Mouse (Mus musculus) intestine, postnatal 0 days (tissue): Measurements from ENCODE around the gene Cx3cr1. TPM values are rescaled to one million over a fixed set of nuclear protein-coding genes. Genes with fewer than 3 reads are reported as not detected.

Source experiments
- ATAC-seq: fragments of 200-750 bp; cut with Nextera tagmentation; 2 replicates; pipeline ENCODE4 v1.8.0; 2017; ENCODE audit warnings: mild to moderate bottlenecking, moderate TSS enrichment, moderate library complexity
- H3K27ac ChIP-seq: fragments of 300-500 bp; sonication (generic); 2 replicates; pipeline ENCODE4 v1.5.1; 2014; ENCODE audit warnings: mild to moderate bottlenecking, low read depth, low read length, moderate library complexity
- H3K27me3 ChIP-seq: fragments of 300-500 bp; sonication (generic); replicated peaks from 2 replicates; pipeline ENCODE4 v1.6.1; 2014; ENCODE audit warnings: low read length, mixed read lengths; ENCODE audit not compliant: control insufficient read depth, insufficient read depth
- H3K36me3 ChIP-seq: fragments of 300-500 bp; sonication (generic); 2 replicates; pipeline ENCODE4 v1.6.1; 2014; ENCODE audit warnings: mild to moderate bottlenecking, moderate library complexity; ENCODE audit not compliant: control insufficient read depth, insufficient read depth
- H3K4me1 ChIP-seq: fragments of 300-500 bp; sonication (generic); replicated peaks from 2 replicates; pipeline ENCODE4 v1.6.1; 2014; ENCODE audit warnings: antibody characterized with exemption, low read length, mixed read lengths; ENCODE audit not compliant: control insufficient read depth, insufficient read depth
- H3K4me2 ChIP-seq: fragments of 300-500 bp; sonication (generic); replicated peaks from 2 replicates; pipeline ENCODE4 v1.6.1; 2014; ENCODE audit warnings: low read depth, mild to moderate bottlenecking, moderate library complexity
- H3K4me3 ChIP-seq: fragments of 300-500 bp; sonication (generic); 2 replicates; pipeline ENCODE4 v1.5.1; 2014; ENCODE audit warnings: low read depth, low read length
- H3K9ac ChIP-seq: fragments of 300-500 bp; sonication (generic); 2 replicates; pipeline ENCODE4 v1.6.1; 2014; ENCODE audit warnings: mild to moderate bottlenecking, low read depth, low read length
- H3K9me3 ChIP-seq: fragments of 300-500 bp; sonication (generic); 2 replicates; pipeline ENCODE4 v1.6.1; 2016; ENCODE audit warnings: mixed run types; ENCODE audit not compliant: control insufficient read depth
- CTCF ChIP-seq: sonication (generic); IDR thresholded peaks from 2 replicates; pipeline ENCODE4 v1.5.1; 2016; ENCODE audit warnings: low read depth, mild to moderate bottlenecking, control low read depth, antibody characterized with exemption, moderate library complexity
- WGBS: fragments of 180-500 bp; shearing (Covaris S2); extraction: QIAGEN DNeasy Blood & Tissue Kit; methylation state at CpG from one replicate; pipeline ENCODE4 v1.1.7; 2014; 5-methylcytosine and 5-hydroxymethylcytosine counted together
- polyA plus RNA-seq: library from polyadenylated mRNA; unstranded; fragments of >200 nt; fragmentation: Nextera tagmentation; extraction: Ambion mirVana; gene quantifications from 2 replicates; pipeline ENCODE4 v1.2.1, GENCODE M21; 2015

The Cx3cr1 gene
- polyA plus RNA-seq, 1 experiment from 2014 or later, result 5.4 TPM

DNA sequence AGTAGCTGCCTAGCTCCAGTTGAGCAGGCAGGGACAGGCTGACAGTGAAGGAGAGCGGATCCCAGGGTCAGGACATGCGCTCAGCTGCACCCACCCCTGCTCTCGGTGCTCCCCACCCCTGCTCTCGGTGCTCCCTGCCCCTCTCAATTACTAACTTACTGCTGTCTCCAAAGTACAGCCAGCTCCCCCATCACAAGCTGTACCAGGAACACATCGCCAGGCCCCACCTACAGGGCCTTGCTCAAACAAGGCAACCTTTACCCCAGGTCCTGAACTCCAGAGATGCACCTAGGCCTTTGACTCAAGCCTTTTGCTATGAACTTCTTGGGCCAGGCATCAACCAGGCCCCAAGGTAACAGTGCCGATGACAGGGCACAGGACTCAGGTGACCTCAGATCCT, 136.0 kb downstream of the Cx3cr1 start:
- WGBS, result 64% methylated on average over 6 of the region's 6 CpGs
- Histone ChIP-seq H3K9me3 (no peaks in the 10 kb centered on the region), H3K4me2 (no peak overlapping the region), H3K27me3 (no peaks in the 10 kb centered on the region), H3K9ac (no peak overlapping the region), H3K4me3 (no peak overlapping the region), H3K27ac (0 out of 2 replicates have a peak overlapping the region, but pooled peaks have one; percentile 15), H3K36me3 (peaks cover 31% of the 10 kb centered on the region), H3K4me1 (0 out of 2 replicates have a peak, but pooled peaks cover 4% of the 10 kb centered on the region)
- ATAC-seq, result no peak
- TF ChIP-seq CTCF, result no peak

DNA sequence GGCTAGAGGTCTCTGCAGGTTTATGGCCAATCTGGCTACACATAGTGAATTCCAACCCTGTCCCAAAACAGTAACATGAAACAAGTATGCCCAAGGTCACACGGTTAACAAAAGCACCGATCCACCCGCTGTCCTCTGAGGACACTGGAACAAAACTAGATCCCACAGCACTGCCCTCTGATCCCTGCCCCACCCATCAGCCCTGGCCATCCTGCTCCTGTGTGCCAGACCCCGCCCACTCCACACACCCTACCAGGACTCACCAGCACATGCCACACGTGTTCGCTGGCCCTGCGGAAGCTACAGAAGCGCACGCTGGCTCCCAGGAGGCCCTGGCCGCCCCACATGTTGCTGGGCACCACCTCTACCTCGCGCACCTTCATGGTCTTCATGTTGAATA, 137.3 kb downstream of the Cx3cr1 start:
- peak; percentile 73 for ATAC-seq

DNA sequence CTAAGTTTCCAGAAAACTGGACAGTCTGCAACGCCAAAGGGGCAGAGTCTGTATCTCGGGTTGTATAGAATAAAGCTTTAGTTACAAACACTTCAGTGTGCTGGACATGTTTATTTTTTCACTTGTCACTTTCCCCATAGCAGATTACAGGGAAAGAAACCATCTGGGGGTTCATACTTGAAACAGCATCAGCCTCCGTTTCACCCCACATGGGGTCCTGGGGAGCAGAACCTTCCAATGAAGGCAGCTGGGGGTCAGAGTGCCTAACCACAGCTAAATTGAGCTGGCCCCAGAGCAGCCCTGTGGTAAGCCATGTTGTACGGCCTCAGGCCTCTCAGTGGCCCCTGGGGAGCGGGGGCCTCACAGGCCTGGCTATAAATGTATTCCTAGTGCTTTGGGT, 143.2 kb downstream of the Cx3cr1 start:
- Histone ChIP-seq H3K36me3 (peaks cover 93% of the 10 kb centered on the region), H3K9ac (no peak overlapping the region), H3K4me1 (no peaks in the 10 kb centered on the region), H3K27ac (peak overlapping the region; percentile 17; the same call in 1 of the 2 replicates), H3K4me2 (no peak overlapping the region), H3K4me3 (no peak overlapping the region), H3K27me3 (no peaks in the 10 kb centered on the region), H3K9me3 (no peaks in the 10 kb centered on the region)
- no peak for ATAC-seq
- WGBS, result 77% methylated on average over 5 of the region's 5 CpGs
- no peak for TF ChIP-seq CTCF

More for the DNA sequence above, 137.3 kb downstream of the Cx3cr1 start:
- no peak overlapping the region for H3K4me3 ChIP-seq
- H3K4me1 ChIP-seq, result 0 out of 2 replicates have a peak, but pooled peaks cover 4% of the 10 kb centered on the region
- H3K9me3 ChIP-seq, result no peaks in the 10 kb centered on the region
- no peaks in the 10 kb centered on the region for H3K27me3 ChIP-seq
- TF ChIP-seq CTCF, result no peak
- H3K9ac ChIP-seq, result no peak overlapping the region
- peak overlapping the region; percentile 4; the same call in 1 of the 2 replicates for H3K4me2 ChIP-seq
- peak overlapping the region; percentile 28; the same call in 1 of the 2 replicates for H3K27ac ChIP-seq
- peaks cover 43% of the 10 kb centered on the region for H3K36me3 ChIP-seq
- WGBS, result 49% methylated on average over 12 of the region's 12 CpGs

DNA sequence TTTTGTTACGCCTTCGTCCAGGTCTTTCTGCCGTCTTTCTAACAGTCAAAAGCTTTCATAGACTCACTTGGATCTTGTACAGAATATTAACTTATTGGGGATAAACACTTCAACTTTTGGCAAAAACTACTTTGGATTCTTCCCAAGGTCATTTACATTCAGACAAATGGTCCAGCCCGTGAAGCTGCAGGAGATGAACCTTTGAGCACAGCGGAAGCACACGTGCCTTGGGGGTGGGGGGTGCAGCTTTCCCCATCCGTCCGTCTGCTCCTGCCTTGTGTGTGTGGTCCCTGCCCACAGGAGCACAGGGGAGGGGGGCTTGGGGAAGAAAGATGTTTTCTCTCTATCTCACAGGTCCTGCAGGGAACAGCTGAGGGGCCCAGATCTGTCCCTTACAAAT, 143.9 kb downstream of the Cx3cr1 start:
- Histone ChIP-seq H3K4me3 (no peak overlapping the region), H3K36me3 (peaks cover 93% of the 10 kb centered on the region), H3K4me2 (no peak overlapping the region), H3K4me1 (no peaks in the 10 kb centered on the region), H3K27ac (peak overlapping the region; percentile 17; the same call in 1 of the 2 replicates), H3K27me3 (no peaks in the 10 kb centered on the region), H3K9me3 (no peaks in the 10 kb centered on the region), H3K9ac (no peak overlapping the region)
- TF ChIP-seq CTCF, result no peak
- no peak for ATAC-seq
- WGBS, result 70% methylated on average over 8 of the region's 8 CpGs

DNA sequence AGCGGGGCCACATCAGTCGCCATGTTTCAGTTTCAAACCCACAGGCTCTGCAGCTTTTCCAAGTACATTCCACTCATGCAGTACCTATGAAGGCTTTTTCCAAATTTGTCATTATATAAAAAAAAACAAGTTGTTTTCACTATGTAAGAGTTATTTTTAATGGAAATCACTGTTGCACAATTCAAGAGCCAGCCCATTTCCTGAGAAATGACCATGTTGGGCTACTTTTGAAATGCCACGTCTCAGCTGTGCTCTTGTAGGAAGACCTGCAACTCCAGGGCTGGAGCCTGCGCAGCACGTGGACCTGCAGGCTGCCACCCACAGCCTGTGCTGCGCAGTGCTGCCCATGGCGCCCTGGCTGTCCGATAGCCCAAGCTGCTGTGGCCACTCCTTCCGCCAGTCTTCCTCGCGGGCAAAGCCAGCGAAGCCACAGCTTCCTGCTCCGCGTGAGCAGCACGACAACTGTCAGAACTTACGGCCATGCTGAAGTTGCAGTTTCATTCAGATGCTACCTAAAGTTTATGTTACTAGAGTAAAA, 144.5 kb downstream of the Cx3cr1 start:
- Histone ChIP-seq H3K4me2 (no peak overlapping the region), H3K4me1 (no peaks in the 10 kb centered on the region), H3K4me3 (no peak overlapping the region), H3K36me3 (peaks cover 92% of the 10 kb centered on the region), H3K9me3 (no peaks in the 10 kb centered on the region), H3K9ac (no peak overlapping the region), H3K27ac (peak overlapping the region; percentile 9; the same call in 1 of the 2 replicates), H3K27me3 (no peaks in the 10 kb centered on the region)
- 83% methylated on average over 16 of the region's 16 CpGs for WGBS
- no peak for ATAC-seq
- no peak for TF ChIP-seq CTCF

DNA sequence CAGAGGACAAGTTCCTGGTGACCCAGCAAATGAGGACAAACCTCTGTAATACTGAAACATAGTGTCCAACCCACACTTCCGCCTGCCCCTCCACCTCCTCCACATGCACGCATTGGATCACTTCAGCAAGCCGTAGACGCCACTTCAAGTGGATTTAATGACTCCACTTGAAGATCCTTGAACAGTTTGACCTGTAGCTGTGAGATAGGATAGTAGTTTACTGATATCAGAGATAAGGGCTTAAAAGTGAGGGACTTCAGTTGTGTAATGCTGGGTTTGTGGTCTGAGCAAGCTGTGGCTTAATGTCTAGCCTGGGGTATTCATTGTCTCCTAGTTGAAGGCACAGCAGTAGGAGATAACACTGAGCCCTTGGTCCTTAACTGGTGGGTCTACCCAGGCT, 146.2 kb downstream of the Cx3cr1 start:
- Histone ChIP-seq H3K9me3 (no peaks in the 10 kb centered on the region), H3K27ac (no peak overlapping the region), H3K36me3 (peaks cover 91% of the 10 kb centered on the region), H3K4me3 (no peak overlapping the region), H3K27me3 (no peaks in the 10 kb centered on the region), H3K4me2 (no peak overlapping the region), H3K9ac (no peak overlapping the region), H3K4me1 (no peaks in the 10 kb centered on the region)
- TF ChIP-seq CTCF, result no peak
- no peak for ATAC-seq
- WGBS, result 63% methylated on average over 4 of the region's 4 CpGs
